Mouse (Mus musculus) spleen, adult 2 months (tissue): ENCODE data around the gene Psmc3.

ENCODE experiments used
- CTCF ChIP-seq: fragments of 200-500 bp; IDR thresholded peaks from 2 replicates; pipeline ENCODE4 v1.5.1; 2011; ENCODE audit warnings: mild to moderate bottlenecking, inconsistent platforms; ENCODE audit not compliant: insufficient read depth, insufficient read length, insufficient replicate concordance; ENCODE audit errors: extremely low read depth
- POLR2A ChIP-seq: fragments of 200-500 bp; IDR thresholded peaks from 2 replicates; pipeline ENCODE4 v1.6.1; 2011; ENCODE audit warnings: low read depth, low read length, inconsistent platforms

- TF ChIP-seq POLR2A: no peak
- no peak for TF ChIP-seq CTCF
Measured at GRCm38 (mm10) chr2:91110429-91110828, 56.6 kb downstream of the Psmc3 start.
